Mouse (Mus musculus) embryonic fibroblast, embryonic 13.5 days (primary cell): Measurements from ENCODE around the gene Rora.

ENCODE experiments used
- CTCF ChIP-seq: IDR thresholded peaks from 2 replicates; pipeline ENCODE4 v1.5.1; 2011; ENCODE audit warnings: mild to moderate bottlenecking, control low read depth, low read length, moderate library complexity, borderline replicate concordance; ENCODE audit not compliant: insufficient read depth
- POLR2A ChIP-seq: IDR thresholded peaks from 2 replicates; pipeline ENCODE4 v1.6.1; 2011; ENCODE audit warnings: low read depth, mild to moderate bottlenecking, control low read depth, low read length, moderate library complexity

GRCm38 (mm10) chr9:69121117-69121740 lies 467.6 kb downstream of the Rora start:
- no peak for TF ChIP-seq POLR2A
- no peak for TF ChIP-seq CTCF
